Mouse (Mus musculus): ENCODE data around the gene Gm26992.

The Gm26992 gene

GRCm38 (mm10) chrX:103483047-103483446, 61.2 kb downstream of the Gm26992 start:
- DNase-seq (ENCODE audit: low spot score in 2 of 2): peak in 1 of 2 experiments; percentile 47

DNA sequence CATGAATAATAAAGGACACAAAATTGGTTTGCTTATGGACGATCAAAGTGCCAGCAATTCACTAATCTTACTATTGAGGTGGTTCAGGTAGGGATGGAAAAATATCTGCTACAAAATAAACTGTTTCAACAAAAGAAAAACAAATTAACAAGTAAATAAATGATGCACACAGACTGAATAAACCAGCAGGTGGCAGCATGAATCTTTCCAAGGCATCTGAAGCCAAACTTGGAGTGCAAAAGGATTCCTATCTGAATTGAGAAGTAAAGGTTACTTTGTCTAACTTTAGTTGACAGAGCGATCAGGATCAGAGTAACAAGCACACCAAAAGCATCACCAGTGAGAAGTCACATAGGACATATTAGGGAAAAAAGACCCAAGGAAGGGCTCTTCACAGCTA, 62.2 kb downstream of the Gm26992 start:
- peak in 1 of 2 experiments; percentile 41 for DNase-seq (ENCODE audit: low spot score in 2 of 2)

GRCm38 (mm10) chrX:103490853-103491252, 69.0 kb downstream of the Gm26992 start:
- DNase-seq (ENCODE audit: low spot score in 2 of 2): no peak

GRCm38 (mm10) chrX:103492398-103493256, 70.8 kb downstream of the Gm26992 start:
- DNase-seq (ENCODE audit: low spot score in 2 of 2): no peak

- DNase-seq (ENCODE audit: low spot score in 2 of 2): peak; percentile 70 to 78
Observed at GRCm38 (mm10) chrX:103493351-103494173, 71.8 kb downstream of the Gm26992 start.

- DNase-seq (ENCODE audit: low spot score in 2 of 2): no peak
Observed at GRCm38 (mm10) chrX:103499374-103499773, 77.6 kb downstream of the Gm26992 start.

- no peak for DNase-seq (ENCODE audit: low spot score in 2 of 2)
Observed at GRCm38 (mm10) chrX:103500137-103500536, 78.3 kb downstream of the Gm26992 start.

DNA sequence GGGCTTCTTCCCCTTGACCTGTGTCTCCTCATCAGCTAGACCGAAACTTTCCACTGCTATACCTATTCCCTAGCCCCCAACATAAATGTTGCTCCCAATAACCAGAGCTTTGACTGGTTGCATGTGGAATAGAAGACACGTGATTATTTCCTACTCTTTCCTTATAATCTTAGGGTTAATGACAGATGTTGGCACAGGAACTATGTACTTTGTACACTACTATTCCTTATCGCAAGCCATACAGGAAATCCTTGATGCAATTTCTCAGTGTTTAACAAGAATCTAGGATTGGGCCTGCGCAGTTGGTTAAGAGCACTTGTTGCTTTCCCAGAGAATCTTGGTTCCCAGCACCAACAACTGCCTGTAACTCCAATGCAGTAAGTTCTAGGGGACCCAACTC, 86.4 kb downstream of the Gm26992 start:
- DNase-seq (ENCODE audit: low spot score in 2 of 2): no peak

GRCm38 (mm10) chrX:103509168-103510019, 87.6 kb downstream of the Gm26992 start:
- no peak for DNase-seq (ENCODE audit: low spot score in 2 of 2)

DNA sequence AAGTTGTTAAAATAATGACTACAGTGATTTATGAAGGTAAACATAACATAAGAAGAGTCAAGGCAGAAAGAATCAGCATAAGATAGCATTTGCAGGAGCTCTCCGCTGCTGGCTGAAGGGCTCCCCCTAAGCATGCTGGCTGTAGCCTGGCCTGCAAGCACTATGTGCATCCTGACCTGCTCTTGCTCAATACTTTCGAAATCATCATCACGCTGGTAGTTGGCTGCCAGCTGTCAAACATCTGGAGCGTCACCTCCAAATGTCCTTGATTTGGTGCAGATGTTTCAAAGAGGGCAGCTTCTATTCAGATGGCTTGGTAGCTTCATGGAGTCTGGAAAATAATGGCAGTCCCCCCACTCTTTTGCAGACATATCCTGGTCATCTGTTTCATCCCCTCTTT, 93.0 kb downstream of the Gm26992 start:
- DNase-seq (ENCODE audit: low spot score in 2 of 2): no peak

DNA sequence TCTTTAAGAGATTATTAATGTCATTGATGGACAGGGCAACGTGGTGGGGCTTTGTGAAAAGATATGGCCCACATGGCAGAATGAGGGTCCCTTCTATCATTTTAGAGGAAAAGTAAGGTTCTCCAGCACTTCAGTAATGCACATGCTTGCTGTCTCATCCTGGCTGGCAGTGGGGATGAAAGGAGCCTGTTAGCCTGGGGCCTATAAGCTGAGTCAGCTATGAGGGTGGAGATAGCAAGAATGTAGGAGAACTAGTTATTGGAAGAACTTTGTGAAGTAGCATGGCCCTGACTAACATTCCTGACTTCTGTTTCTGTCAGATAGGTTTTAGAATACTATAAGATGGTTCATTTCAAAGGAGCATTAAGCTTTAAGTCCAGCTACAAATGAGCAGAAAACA, 93.5 kb downstream of the Gm26992 start:
- DNase-seq (ENCODE audit: low spot score in 2 of 2): no peak

DNA sequence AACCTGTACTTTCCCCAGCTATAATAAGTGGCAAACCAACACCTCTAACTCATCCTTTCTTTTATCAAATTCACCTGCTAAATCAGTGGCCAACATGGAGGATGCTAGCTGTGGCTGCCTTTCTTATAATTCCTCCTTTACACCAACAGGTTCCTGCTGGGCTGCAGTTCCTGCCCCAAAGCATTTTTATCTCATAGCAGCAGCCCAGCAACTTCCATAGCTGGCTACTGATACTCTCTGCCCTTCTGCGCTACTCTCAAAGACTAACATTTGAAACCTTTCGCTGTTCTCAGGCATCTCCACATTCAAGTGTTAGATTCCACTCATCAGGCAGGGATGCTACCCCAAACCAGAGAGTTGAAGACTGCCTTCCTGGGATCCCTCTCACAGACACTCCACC, 97.0 kb downstream of the Gm26992 start:
- DNase-seq (ENCODE audit: low spot score in 2 of 2): no peak

DNA sequence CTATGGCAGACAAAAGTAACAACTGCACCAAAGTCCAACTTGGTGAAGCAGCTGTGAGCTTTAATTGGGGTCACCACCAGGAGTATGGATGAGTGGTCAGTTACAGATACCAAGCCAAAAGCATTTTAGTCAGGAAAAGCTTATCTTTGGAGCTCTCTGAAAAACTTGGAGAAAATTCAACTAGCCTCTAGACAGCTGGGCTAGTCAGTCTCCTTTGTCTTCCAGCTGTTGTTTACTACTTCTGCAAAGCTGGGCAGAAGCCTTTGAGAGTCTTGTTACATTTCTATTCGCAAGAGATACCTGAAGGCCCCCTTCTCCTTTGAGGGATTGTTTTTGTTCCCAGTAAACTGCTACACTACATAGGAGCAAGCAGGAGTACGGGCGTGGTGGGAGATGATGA, 97.7 kb downstream of the Gm26992 start:
- no peak for DNase-seq (ENCODE audit: low spot score in 2 of 2)

- no peak for DNase-seq (ENCODE audit: low spot score in 2 of 2)
Observed at GRCm38 (mm10) chrX:103521221-103521716, 99.5 kb downstream of the Gm26992 start.

GRCm38 (mm10) chrX:103529185-103529584, 107.4 kb downstream of the Gm26992 start:
- DNase-seq (ENCODE audit: low spot score in 2 of 2): peak; percentile 49 to 79

All from frontal cortex, postnatal 10 days (tissue).